Mouse (Mus musculus) NIH3T3 (cell line): Measurements from ENCODE around the gene Fgf11.
A peak's percentile ranks its signal among the peaks of the same experiment; 100 is the strongest.

Source experiments
- DNase-seq: peaks from one replicate; pipeline ENCODE4 v3.0.0-alpha.2; 2012; ENCODE audit warnings: low read depth

Fgf11 gene

DNA sequence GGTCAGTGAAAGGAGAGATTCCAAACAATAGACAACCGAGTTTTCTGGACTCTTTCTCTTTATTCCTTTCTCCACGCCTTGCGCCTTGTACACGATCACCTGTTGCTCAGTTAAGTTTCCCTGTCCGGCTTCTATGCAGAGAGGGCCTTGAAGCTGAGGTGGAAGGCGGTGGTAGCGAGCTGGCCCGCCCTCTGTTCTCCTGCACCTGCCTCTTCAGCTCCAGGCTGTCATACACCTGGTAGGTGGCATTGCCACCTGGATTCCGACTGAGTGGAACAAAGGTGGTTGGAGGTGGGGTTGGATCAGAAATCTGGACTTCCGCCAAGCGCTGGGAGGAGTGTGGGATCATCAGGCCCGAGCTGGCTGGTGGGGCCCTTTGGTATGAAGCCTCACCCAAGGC lies 14.9 kb upstream of the Fgf11 start:
- DNase-seq: no peak

DNA sequence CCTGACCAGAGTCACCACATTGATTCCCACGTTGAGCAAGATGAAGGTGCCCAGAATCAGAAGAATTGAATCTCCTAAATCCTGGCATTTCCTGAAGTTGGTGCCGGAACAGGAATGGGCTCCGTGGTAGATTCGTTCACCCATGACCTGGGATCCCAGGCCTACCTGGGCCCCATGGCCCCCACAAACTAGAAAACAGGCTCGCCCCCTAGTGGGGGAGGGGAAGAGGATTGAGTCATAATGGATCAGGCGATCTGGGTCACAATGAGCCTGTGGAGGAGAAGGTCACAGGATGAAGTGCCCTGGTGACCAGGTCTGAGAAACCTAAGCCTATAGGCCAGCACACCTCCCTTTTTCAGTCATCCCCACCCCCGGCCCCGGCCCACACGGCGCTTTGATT lies 13.5 kb upstream of the Fgf11 start, which contains the start of gene Gm39566:
Gene Gm39566, minus strand, starts transcription at position 144 of the 400 bp plus-strand sequence.
- DNase-seq: no peak

DNA sequence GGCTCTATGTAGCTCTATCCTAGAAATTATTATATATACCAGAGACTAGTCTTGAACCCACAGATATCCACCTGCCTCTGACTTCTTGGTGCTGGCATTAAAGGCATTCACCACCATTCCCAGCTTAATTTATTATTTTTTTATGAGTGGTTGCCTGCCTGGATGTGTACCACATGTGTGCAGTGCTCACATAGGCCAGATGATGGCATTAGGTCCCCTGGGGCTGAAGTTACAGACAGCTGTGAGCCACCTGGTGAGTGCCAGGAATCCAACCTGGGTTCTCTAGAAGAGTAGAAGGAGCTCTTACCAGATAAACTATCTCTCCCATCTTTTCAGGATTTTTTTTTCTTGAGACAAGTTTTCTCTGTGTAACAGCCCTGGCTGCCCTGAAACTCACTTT lies 8.6 kb upstream of the Fgf11 start:
- DNase-seq: no peak

DNA sequence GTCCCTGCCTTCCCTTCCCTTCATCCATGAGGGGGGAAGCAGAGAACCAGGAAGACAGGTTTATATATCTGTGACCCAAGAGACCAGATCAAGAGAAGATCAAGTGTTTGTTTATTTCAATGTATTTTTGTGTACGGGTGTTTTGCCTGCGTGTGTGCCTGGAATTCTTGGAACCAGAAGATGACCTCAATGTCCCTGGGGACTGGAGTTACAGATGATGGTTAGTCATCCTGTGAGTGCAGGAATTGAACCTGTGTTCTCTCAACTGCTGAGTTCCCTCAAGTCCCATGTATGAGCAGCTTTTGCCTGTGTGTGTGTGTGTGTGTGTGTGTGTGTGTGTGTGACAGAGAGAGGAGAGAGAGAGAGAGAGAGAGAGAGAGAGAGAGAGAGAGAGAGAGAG lies 6.0 kb upstream of the Fgf11 start:
- peak; percentile 58 for DNase-seq

DNA sequence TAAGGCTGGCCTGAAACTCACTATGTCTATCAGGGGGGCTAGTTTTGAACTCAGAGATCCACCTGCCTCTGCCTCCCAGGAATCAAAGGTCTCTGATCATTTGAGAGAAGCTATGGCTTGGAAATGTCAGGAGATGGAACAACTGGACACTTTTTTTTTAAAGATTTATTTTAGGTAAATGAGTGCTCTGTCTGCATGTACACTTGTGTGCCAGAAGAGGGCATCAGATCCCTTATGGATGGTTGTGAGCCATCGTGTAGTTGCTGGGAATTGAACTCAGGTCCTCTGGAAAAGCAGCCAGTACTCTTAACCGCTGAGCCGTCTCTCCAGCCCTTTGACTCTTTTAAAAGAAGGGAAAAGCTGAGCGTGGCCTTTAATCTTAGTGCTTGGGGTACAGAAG lies 4.7 kb upstream of the Fgf11 start:
- no peak for DNase-seq

DNA sequence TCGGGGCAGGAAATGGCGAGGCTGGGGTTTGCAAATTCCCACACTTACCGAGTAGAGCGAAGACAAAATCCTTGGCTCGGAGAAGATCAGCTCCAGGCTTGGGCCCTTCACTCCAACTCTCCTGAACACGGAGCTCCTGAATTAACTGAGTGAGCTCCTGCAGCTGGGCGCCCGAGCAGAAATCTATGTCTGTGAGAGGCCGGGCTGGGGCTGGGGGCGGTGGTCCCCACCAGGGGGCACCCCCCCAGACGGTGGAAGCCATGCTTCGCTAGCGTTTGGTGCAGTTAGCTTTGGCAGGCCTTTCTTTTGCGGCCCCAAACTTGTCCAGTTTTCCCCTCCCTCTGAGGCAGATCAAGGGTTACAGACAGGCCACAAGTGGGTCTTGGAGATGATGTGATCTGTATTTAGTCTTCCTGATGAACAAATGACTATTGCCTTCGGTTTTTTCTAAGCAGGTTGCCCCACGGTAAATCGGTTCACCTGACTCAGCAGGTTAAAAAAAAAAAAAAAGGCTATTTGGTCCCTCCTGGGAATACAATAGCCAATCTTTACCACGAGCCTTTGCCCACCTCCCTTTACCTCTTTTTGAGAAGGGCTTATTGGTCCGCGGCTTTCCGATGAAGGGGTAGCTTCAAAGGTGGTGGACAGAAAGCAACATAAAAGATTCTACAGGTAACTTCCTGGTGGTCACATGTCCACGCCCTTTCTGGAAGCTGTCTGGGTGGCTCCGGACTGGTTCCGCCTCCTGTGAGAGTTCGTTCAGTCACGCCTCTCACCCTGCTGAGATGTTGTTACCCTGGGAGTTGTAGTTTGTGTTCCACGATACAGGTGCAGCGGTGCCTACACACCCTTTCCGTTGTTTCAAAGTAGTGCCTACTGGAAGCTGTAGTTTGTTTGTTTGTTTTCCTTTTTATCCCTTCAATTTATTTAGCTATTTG lies 3.6 kb upstream of the Fgf11 start, which contains the start of gene Tmem102:
Gene Tmem102, minus strand, starts transcription at position 653 of the 938 bp plus-strand sequence.
- no peak for DNase-seq

DNA sequence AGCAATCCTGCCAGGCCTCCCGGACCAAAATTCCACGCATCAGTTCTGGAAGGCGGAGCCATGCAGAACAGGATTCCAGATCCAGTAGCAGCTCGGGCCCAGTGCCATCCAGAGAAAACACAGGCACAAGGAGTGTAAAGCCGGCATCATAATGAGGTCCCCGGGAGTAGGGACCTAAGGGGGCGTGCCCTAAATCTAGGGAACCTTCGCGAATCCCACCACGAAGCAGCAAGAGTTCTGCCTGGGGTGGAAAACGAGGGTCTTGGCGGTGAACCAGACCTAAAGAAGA lies 2.9 kb upstream of the Fgf11 start:
- DNase-seq: no peak

DNA sequence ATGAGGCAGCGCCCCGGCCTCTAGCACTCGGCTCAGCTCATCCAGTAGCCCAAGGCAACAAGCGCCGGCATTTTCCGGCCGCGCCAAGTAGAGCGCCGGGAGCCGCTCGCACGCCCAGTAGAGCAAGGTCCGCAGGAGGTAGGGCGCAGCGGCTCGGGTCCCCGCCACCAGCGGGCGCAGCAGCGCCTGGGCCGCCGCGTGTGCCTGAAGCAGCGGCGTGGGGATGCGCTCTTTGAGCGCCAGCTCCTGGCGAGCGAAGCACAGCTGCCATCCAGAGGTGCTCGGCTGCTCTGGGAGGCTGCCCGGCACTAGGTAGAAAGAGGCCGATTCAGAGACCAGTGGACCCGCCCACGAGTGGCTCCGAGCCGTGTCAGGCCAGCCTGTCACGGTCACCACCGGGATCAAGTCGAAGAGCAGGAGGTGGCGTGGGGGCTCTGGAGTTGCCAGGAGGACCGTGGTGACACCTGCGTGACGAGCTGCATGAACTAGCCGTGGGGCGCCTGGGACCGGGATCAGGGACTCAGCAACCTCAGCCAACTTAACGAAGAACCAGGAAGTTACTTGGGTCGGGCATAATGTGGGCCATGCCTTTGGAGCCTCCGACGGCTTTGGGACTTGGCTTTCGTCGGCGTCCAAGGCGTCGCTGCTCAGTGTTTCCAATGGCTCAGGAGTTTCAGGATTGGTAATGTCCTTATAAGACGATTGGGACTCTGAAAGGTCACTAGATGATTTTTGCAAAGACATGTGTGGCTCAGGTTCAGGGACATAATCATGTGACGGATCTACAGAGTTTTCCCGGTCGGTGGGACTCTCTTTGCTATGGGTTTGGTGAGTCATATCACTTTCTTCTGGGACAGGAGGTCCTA lies 2.4 kb upstream of the Fgf11 start:
- peak; percentile 85 for DNase-seq

DNA sequence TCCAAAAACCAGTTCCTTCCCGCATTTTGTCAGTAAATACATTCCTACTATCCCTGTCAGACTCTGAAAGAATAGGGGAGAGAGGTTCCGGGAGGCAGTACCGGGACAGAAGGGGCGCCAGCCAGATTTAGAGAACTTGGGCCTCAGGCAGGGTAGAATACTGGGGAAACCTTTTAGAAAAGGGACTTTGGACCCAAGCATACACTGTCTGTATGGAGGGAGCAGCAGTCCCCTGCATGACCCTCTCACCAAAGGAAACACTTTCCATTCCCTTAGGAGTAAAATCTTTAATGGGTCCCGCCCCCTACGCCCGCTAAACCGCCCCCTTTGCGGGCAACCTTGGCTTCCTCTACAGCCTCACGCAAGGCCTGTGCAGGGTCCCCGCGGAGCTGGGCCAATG lies 1.7 kb upstream of the Fgf11 start:
- no peak for DNase-seq

DNA sequence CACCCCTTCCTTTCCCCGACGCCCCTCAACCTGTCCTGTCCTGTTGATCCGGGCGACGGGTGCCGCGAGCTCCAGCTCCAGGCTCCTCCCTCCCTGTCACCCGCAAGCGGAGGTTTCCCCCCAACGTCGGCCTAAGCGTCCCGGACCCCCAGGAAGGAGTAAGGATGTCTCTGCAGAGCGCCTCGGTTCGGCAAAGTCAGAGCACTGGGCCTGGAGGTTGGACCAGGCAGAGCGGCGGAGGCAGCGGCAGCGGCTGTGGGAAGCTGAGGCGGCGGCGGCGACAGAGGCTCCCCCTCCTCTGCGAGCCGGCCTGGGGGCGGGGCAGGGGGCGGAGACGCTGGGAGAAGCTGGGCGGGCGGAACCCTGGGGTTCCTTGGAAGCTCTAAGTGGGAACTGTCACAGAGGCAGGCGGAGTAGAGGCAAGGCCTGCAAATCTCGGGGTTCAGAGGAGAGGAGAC lies 1.0 kb upstream of the Fgf11 start:
- DNase-seq: peak; percentile 58

DNA sequence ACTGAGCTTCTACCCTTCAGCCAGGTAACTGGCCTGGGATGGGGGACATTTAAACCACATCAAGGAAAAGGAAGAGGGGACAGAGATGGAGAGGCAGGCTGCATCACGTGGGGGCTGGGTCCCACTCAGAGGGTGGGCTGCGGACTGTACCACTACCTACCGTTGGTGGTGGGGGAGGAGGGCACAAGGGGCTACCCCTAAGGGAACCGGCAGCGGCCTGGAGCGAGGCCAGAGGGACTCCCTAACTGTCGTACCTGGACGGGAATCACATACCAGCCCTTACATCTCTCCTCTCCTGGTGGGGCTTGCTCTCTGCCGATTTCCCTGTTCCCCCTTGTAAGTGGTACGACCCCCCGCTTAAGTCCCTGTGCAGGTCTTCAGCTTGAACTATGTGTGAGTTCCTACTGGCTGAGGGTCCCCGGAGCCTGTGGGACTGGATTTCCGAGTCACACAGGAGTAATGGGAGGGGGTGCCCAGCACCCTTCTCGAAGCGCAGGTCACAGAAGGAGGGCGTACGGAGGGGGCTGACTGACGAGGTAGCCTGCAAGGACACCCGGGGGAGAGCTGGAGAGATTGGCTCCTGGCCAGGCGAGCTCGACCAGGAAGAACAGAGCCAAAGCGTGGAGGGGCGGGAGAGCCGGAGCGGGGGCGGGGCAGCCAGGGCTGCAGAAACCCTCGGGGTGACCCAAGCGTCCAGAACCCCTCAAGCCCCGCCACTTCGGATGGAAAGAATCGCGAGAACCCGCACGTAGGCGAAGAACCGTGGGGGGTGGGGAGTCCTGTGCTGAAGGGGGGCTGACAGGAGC lies 1.1 kb downstream of the Fgf11 start:
- DNase-seq: peak; percentile 42

DNA sequence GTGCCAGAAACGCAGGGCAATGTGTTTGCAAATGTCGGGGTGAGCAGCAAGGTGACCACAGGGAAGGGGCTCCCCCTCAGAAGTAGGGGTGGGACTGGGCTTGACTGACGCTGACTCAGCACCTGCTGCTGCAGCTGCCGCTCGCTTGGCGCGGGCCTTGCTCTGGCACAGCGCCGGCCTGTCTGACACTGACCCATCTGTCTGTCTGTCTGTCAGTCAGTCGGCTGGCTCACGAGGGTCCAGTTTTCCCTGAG lies 1.6 kb downstream of the Fgf11 start:
- DNase-seq: peak; percentile 40

DNA sequence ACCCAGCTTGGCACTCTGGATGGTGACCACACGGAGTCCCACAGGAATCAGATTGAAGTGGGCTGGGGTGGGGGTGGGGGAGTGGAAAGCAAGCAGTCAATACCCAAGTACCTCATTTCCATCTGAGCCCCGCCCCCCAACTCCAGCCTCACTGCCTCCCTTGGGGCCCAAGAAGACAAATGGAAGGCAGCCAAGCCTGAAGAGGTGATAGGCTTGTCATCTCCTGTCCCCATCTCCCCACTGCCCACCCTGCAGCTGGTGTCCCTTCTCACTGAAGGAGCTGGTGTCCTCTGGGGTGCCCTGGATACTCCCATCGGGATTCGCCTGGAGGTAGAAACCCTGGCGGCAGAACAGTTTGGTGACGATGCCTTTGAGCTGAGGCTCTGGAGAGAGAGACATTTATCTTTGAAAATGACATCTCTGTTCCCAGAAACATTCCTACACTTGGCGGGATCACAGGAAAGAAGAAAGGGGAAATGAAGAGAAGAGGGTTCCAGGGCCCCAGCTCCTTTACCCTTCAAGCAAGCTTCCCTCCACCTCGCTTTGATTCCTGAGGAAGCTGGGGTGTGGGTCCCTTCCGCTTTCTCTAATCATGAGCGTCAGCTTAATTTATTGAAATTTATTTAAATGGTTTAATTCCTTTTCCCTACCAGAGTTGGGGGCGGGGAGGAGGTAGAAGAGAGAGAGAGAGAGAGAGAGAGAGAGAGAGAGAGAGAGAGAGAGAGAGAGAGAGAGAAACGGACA lies 2.1 kb downstream of the Fgf11 start:
- no peak for DNase-seq

DNA sequence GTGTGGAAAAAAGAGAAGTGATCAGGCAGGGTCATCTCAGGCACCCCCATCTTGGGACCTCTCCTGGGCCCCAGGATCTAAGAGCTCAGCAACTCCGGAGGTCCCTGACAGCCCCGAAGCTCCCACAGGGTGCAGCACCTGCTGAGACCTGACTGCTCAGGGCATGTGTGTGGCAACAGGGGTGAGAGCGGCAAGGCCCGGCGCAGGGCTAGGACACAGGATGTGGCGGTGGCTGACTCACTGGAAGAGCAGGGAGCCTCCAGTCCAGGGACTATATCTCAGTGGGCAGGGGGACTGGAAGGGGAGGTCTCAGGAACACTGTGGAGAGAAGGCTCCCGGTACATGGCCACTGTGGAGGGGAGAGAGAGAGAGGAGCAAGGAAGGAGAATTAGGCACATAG lies 3.7 kb downstream of the Fgf11 start:
- no peak for DNase-seq

DNA sequence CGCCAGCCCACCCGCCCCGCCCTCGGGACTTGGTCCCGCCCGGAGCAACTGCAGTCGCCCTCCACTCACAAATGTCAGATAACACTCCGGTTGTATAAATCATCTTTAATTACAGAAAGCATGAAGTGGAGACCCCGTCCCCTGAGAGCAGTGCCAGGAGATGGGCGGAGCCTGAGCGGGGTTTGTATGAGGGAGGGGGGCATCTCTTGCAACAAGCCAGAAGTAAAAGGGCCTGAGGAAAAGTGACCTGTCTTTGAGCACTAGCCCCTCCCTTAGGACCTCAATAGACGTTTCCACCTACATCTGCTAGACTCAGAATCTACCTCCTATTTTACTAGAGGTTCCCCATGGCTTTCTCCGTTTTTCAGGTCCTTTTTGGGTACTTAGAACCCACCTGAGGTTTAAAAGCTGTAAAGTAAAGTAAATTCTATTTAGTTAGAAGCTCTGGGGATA lies 5.6 kb downstream of the Fgf11 start:
- DNase-seq: no peak

DNA sequence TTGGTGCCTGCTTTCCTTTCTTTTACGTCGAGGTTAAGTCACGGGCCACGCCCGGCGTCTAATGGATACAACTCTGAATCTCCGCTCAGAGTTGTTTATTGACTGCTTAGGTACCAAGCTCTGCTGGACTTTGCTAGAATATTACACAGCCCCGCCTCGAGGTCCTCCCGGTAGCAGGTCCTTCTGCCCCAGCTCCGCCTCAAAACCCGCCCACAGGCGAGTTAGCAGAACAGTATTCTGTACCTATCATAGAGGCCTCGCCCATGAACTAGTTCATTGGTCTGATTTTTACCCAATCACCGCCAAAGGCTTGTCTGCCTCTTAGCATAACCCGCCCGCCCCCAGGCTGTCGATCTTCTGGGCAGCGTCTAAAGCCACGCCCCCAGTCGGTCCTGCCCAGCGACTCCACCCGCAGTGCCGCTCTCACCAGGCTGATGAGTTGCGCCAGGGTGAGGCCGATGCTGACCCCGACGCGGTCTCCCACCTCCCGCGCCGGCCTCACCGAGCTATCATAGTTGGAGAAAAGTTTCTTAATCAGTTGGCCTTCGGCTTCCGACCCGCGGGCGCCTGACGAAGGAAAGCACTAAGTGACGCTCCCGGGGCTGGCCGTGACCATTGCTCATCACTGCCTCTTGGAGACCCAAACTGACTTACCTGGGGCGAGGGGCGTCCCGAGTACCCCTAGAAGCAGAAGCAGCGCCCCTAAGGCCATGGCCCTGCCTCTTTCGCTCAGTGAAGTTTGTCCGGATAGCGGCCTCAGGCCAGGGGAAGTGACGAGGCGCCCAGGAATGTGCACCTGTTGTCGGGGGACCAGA lies 6.3 kb downstream of the Fgf11 start, which contains the start of gene Chrnb1:
Gene Chrnb1, minus strand, starts transcription at position 776 of the 815 bp plus-strand sequence.
- DNase-seq: peak; percentile 95

DNA sequence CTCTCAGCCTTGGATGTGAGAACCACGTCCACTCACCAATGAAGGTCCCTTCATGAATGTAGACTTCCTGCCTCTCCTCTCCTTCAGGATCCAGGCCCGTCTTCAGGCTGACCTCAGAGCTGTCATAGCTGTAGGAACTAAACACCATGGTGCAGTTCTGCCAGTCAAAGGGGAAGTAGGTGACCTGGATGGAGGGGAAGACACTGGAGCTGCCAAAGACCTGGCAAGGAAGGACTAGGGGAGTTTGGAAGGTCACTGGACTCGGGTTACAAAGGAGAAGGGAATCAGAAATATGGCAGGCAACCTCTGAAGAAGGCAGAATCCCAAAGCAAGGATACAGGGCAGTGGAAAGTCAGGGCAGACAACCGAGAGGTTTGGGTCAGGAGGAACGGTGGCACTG lies 8.2 kb downstream of the Fgf11 start:
- no peak for DNase-seq

DNA sequence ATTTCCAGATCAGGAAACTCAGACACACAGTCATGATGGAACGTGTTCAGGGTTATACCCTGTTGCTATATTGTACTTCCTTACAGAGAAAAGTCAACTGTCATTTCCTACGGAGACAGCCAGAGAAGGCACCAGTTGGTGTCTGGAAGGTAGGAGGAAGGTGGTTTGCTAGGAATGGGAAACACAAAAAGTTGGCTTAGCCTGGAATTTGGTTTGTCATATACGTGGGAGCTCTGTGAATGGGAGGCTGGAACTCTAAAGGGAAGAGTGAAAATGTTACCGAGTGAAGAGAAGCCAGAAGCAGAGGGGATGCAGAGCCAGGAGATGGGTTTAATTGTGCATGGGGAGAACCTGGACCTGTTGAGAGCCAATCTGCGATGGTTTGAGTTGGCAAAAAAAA lies 10.2 kb downstream of the Fgf11 start:
- DNase-seq: no peak

DNA sequence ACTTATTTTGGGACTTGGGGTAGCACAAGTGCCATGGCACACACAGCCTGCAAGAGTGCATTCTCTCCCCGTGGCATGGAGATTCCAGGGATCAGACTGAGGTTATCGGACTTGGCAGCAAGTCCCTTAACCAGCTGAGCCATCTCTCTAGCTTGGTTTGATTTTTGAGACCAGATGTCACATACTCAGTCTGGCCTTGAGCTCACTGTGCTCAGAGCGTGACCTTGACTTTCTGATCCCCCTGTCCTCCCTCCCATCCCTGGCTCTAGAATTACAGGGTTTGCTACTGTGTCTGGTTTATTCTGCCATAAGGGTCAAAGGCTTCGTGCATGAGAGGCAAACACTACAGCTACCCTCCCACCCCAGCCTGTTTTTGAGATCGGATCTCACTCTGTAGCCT lies 12.2 kb downstream of the Fgf11 start:
- no peak for DNase-seq

DNA sequence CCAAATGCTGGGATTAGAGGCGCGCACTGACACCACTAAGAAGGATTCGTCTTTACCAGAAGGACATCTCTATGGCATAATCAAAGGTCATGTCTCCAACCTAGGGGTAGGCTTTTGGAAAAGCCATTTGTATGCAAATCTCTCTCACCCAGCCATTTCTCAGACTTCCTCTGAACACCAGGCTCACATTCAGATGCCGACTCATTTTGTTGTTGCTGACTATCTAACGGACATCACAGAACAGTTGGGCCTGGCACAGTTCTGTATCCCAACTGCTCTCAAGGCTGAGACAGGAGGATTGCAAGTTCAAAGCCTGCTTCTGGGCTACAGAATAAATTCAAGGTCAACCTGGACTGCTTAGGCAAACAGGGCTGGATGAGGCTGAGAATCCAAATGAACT lies 14.4 kb downstream of the Fgf11 start:
- no peak for DNase-seq

DNA sequence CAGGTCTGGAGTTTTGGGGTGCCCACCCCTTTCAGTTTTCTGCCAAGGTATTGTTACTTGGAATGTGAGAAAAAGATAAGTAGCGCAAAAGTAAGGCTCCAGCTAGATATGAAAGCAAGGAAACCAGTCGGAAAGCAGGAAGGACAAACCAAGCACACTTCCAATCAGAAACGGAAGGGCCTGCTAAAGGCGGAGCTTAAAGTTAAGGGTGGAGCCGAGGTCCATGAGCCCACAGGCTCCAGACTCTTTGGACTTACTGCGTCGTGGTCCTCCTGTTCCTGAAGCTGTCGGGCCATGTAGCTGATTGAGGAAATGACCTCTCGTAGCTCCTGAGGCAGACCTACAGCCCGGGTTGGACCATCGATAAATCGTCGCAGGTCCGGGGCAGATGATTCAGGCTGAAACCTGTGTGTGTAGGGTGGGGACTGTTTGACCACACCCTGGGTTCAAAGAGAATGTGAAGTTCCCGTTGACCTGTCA lies 16.8 kb downstream of the Fgf11 start:
- DNase-seq: no peak
